Mouse (Mus musculus) spleen, adult 12 weeks (tissue): ENCODE data around the gene Thrap3.
"Not testable (repeated sequence)": the region's sequence is repeated elsewhere in the genome, so short reads cannot be mapped to it uniquely, and the experiment has no call there.

Experiments
- DNase-seq: peaks from one replicate; pipeline ENCODE4 v3.0.0; 2022; ENCODE audit warnings: low spot score

Gene Thrap3

DNA sequence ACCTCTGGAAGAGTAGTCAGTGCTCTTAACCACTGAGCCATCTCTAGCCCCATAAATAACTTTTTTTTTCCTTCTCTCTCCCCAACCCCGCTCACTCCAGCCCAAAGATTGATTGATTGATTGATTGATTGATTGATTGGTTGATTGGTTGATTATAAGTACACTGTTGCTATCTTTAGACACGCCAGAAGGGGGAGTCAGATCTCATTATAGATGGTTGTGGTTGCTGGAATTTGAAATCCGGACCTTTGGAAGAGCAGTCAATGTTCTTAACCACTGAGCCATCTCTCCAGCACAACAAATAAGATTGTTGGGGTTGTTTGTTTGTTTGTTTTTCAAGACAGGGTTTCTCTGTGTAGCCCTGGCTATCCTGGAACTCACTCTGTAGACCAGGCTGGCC lies 17.0 kb upstream of the Thrap3 start:
- not testable (repeated sequence) for DNase-seq

DNA sequence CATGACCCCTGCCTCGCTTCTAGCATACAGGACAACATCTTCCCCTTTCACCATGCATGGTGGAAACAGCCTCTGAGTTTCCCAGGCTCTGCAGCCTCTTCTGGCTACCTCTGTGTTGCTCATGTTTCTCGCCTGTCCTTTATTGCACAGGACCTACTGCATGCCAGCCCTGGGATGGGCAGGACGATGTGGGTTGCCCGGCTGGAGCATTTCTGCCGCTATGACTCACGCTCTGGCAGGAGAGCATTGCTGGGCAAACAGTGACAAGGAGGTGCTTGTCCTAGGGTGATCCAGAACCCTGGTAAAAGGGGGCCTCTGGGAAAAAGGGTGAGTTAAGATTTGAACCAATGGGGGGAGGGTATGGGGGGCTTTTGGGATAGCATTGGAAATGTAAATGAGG lies 15.2 kb upstream of the Thrap3 start:
- DNase-seq = no peak

DNA sequence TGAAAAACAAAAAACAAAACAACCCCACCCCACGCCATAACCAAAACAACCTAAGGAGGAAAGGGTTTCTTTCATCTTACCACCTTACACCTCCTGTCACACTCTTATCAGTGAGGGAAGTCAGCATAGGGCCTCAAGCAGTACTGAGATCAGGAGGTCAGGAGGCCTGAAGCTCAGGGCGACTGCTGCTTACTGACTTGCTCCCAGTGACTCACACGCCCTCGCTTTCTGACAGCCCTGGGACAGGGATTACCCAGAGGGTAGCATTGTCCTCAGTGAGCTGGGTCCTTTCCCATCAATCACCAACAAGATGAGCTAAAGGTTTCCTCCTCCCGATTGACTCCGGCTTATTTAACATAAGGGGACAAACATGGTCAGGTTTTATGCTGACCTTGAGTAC lies 4.5 kb upstream of the Thrap3 start:
- no peak for DNase-seq

DNA sequence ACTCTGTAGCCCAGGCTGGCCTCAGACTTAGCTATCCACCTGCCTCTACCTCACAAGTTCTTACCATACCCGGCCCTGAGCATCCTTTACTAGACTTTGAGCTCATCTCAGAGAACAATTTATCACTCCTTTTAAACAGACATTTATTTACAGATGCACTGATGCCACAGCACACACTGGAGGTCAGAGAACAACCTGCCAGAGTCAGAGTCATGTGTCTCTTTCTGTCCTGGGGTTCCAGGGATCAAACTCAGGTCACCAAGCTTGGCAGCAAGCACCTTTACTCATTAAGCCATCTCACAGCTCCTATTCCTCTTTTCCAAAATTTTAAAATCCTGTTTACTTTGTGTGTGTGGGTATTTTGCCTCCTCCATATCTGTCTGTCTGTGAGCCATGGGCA lies 2.8 kb upstream of the Thrap3 start:
- DNase-seq = no peak

DNA sequence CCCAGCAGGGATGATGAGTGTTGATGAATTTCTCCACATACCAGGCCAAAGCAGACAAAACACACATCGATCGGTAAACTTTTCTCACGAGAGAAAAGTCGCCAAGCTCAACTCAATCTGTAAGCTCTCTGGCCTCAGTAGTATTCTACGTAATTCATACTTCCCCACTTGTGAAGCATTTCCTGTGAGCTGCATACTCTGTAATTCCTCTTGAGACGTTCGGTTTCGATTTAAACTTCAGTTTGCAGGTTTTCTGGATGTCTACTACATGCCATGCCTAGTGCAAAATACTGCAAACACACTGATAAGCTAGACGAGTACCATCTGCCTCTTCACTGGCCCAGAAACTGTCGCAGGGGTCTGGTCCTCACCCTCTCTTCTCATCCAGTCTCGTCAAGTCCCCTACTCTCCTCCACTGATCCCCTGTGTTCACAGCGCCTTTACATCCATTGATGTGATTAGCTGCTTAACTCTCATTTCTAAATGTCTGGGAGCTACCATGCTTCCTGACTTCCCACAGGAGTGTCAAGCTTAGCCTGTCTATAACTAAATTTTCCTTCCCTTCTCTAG lies 2.2 kb upstream of the Thrap3 start:
- no peak for DNase-seq

DNA sequence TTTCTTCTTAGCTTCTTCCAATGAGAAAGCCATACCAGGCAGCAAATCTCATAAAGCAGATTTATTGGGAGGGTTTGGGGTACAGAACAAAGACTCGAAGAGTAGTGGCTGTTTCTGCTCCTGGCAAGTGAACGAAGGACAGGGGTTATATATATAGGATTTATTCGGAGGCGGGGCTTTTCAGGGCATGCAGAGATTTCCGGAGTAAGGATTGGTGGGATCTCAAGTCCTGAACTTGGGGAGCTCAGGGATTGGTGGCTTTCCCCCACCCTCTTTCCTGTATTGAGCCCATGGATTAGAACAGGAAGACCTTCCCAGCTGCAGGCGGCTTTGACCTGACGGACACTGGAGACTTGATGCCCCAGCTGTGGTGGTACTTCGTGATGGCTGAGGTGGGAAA lies 1.5 kb upstream of the Thrap3 start:
- no peak for DNase-seq

DNA sequence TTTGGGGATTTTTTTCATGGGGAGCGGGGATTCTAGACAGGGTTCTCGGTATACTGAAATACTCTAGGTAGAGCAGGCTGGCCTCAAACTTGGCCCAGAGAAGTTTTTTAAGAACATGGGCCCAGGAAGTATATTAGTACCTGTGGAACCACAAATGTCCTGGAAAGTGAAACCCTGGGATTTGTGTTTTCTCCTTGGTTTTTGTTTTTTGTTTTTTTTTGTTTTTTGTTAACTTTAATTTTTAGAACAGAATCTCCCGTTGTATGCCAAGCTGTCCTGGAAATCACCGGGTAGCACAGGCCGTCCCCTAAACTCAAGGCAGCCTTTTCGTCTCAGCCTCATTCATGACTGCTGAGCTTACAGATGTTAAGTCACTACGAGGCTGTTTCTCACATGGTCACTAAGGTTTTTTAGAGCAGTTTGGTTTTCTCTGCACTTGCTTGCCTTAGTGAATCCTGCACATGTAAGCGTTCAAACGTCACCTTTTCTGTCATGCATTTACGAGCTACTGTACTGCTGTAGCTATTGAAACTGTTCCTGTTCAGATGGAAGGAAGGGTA lies 856 bp upstream of the Thrap3 start:
- DNase-seq = no peak

DNA sequence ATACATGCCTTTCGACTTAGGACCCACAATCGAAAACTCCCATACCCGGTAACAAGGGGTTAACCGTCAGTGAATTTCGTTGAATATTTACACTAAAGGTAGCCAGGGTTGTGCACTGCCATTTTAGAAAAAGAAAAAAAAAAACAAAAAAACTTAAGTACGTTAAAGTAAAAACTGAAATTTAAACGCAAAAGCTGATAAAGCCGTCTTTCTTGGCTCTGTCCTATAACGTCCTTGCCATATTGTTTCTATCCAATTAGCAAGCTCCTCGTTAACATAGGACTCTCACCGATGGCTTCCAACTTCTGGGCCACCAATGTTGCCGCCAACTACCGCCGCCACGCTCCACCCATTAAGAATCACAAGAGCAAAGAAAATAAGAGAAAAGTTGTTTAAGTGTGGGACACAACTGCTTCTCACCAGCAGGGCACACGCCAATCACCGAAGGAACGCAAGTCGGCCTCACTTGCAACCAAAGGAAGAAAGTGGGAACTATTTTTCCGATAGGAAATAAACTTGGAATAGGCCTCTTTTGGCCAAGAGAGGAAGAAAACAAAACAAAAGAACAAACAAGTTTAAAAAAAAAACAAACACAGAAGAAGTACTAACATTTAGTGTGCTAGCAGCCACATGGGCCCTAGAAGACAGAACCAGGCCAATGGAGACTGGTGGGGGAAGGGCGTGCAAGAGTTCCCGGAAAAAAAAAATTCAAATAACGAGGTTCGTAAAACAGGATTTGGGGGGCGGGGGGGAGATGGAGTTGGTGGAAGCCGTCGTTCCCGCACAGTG lies 852 bp downstream of the Thrap3 start:
- peak; percentile 43 for DNase-seq

DNA sequence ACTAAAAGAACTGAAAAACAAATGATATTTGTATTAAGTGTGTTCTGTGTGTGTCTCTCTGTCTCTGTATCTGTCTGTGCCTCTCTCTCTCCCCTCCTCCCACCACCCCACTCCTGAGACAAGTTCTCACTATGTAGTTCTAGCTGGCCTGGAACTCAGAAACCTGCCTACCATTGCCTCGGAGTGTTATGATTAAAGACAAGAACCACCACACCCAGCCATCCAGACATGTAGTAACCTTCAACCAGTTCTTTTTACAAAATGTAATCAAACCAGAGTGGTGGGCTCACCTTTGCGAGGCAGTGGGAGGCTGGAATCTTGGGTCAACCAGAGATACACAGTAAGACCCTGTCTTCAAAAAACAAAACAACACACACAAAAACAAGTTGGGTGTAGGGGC lies 1.9 kb downstream of the Thrap3 start:
- DNase-seq = no peak

DNA sequence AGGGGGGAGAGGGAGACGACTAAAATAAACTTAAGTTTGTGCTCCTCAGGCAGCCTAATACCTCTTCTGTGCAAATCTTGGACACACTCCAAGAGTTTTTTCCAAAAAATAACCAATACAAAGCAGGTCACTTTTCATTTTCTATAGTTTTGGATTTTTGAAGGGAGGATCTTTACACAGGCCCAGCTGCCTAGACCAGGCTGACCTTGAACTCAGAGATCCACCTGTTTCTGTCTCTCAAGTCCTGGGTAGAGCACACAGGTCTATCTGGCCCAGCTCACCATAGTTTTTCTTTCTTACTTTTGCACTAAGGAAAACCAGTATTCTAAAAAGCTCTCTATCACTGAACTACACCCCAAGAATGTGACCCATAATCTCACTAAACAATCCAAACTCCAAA lies 2.5 kb downstream of the Thrap3 start:
- DNase-seq = no peak

DNA sequence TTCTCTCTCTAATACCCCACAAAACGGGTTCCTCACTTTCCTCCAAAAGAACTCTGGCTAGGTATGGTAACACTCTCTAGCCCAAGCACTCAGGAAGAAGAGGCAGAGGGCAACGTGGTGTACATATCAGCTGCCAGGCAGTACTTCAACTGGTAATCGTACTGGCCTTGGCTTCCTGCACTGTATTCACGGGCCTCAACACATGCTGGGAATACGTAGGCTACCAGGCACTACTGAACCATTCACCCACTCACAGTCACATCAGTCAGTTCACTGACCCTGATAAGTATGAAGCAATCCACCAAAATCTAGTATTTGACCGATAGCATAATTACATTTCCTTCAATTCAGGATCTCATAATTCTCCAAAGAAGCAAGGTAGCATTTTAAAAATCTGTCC lies 3.0 kb downstream of the Thrap3 start:
- DNase-seq = no peak

DNA sequence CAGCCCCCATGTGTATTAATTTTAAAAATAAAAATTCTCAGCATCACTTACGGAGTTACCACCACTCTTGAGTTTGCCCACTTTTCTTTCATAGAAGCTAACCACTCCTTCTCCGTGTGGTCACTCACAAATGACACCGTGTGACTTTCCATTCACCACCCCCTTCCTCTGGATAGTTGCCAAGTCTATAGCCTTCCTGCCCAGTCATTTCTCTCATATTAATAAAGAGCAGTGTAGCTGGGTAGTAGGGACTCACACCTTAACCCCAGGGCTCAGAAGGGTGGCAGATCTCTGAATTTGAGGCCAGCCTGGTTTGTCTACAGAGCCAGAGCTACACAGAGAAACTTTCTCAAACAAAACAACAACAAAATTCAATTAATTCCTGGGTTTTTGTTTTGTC lies 5.1 kb downstream of the Thrap3 start:
- no peak for DNase-seq

DNA sequence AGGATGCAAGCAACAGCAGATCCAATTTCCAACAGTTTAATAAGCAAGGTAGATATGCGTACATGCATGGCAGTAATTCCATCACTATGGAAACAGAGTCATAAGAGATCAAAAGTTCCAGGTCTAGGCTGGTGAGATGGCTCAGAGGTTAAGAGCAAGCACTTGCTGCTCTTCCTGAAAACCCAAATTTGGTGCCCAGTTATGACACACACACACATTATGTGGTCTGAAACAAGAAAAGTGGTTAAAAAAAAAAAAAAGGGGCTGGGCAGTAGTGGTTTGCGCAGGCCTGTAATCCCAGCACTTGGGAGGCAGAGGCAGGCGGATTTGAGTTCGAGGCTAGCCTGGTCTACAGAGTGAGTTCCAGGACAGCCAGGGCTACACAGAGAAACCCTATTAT lies 7.6 kb downstream of the Thrap3 start:
- DNase-seq = no peak

DNA sequence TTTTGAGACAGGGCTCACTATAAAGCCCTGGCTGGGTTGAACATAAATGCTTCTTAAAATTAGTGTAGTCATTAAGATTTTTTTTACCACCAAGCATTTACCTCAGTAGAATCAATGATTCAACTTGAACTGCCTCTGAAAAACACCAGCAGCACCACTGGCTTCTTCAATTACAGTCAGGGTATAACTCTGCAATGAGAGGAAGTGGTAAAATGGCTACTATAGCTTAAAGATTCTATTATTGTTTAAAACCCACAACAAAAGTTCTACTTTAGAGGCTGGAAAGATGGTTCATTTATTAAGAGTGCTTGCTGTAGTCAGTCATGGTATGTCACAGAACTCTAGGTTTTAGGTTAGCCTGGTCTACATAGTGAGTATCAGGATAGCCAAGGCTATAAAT lies 8.3 kb downstream of the Thrap3 start:
- no peak for DNase-seq

DNA sequence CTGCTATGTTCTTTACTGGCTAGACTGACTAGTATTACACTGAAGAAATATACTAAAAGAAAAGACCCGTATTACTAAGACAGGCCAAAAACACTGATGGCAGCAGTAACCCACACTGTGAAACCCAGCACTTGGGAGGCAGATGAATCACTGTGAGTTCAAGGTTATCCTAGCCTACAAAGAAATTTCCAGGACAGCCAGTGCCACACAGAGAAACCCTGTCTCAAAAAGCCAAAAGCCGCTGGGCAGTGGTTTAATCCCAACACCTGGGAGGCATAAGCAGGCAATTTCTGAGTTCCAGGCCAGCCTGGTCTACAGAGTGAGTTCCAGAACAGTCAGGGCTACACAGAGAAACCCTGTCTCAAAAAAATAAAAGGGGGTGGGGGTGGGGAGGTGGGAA lies 11.9 kb downstream of the Thrap3 start:
- DNase-seq = no peak

DNA sequence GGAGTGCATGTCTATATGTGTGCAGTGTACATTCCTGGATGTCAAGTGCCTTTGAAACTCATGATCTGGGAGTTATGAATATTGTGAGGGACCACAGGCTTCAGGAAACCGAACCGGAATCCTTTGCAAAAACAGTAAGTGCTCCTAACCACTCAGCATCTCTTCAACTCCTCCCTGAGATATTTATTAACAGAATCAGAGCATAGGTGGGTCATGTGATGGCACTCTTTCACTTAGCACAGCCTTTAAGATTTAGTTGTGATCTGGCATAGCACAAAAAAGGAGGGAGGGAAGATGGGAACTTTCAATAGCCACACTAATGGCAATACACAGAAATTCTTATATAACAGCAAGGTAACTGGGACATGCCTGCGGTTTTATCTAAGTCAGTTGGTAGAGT lies 15.5 kb downstream of the Thrap3 start:
- no peak for DNase-seq

DNA sequence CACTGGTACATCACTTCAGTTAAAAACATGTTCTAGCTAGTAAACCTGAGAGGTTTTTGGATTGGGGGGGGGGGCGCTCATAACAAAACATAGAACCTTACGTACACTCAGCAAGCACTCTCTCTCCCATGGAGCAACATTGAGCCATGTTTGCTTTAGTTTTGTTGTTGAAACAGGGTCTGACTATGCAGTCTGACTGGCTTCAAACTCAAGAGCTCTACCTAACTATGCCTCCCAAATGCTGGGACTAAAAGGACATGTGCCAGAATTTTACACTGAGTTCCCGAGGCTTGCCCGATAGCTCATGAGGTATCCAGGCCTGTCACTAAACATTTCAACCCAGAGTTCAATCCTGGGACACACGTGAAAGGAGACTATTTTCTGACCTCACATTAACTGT lies 19.5 kb downstream of the Thrap3 start:
- DNase-seq = no peak

DNA sequence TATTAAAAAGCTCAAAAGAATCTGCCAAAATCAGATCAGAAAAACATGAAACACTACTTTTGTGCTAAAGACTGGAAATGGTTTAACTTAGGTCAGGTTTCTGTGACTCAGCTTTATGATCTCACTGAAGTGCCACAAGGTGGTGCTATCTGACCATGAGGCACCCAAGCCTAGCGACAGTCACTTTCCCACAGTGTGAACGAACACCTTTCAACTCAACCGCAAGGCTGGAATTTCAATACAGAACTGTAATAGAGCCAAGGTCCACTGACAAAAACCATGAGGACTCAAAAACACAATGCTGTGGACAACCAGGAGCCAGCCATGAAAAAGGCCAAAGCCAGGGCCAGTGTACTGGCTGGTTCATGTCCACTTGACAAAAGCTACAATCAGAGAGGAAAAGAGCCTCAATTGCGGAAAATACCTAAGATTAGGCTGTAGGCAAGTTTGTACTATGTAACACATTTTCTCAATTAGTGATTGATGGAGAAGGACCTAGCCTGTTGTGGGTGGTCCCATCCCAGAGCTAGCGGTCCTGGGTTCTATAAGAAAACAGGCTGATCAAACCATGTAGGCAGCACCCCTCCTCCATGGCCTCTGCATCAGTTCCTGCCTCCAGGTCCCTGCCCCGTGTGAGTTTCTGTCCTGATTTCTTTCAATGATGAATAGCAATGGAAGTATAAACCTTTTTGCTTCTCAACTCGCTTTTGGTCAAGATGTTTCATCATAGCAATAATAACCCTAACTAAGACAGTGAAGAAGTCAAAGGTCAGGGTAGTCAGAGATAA lies 21.2 kb downstream of the Thrap3 start:
- DNase-seq = no peak

DNA sequence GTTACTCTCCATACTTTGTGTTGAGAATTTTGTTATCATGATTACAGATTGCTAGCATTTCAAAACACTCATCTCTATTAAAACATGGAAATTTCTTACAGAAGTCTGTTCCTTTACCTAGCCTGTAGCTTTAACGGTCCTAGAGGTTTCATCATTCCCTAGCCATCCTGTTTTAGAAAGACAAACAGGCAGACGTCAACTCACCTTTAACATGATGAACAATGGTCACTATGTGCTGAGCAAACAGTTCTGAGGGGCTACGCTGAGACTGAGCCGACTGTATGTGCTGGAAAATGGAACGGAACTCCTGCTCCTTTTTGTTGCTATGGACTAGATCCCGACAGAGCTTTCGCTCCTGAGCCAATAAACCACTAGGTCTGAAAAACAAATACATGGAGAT lies 26.6 kb downstream of the Thrap3 start:
- DNase-seq = not testable (repeated sequence)

DNA sequence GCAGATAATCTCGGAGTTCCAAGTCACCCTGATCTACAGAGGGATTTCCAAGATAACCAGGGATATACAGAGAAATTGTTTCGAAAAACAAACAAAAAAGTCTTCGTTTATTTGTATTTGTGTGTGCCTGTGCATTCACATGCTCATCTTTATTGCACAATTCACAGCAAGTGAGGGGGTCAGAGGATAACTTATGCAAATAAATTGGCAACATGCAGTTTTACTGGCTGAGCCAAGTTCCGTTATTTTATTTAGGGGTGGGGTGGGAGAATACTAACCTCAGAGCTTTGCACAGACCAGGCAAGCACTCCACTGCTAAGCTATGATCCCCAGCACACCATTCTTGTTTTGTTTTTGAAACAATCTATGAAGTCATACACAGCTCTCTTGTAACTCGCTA lies 28.8 kb downstream of the Thrap3 start:
- DNase-seq = no peak

DNA sequence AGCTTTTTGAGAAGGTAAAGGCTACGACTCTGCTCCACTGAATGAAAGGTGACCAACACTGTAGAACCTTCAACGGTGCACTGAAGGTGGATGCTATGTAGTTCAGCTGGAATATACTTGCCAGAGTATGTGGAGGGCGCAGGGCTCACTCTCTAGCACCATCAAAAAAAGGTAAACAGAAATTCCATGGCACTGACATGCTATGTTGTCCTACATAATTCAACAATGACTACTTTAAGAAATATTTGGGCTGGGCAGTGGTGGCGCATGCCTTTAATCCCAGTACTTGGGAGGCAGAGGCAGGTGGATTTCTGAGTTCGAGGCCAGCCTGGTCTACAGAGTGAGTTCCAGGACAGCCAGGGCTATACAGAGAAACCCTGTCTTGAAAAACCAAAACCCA lies 31.8 kb downstream of the Thrap3 start:
- not testable (repeated sequence) for DNase-seq

DNA sequence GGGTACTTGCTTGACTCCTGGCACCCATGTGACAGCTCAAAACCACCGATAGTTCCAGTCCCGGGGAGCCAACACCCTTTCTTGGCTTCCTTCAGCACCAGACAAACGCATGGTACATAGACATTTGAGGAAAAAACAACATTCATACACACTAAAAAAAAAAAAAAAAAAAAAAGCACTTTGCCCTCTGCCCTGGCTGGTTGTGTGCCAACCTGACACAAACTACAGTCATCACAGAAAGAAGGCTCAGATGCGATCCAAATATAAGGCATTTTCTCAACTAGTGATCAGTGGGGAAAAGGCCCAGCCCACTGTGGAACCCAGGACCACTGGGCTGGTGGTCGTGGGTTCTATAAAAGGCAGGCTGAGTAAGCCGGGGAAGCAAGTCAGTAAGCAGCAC lies 33.7 kb downstream of the Thrap3 start:
- no peak for DNase-seq

DNA sequence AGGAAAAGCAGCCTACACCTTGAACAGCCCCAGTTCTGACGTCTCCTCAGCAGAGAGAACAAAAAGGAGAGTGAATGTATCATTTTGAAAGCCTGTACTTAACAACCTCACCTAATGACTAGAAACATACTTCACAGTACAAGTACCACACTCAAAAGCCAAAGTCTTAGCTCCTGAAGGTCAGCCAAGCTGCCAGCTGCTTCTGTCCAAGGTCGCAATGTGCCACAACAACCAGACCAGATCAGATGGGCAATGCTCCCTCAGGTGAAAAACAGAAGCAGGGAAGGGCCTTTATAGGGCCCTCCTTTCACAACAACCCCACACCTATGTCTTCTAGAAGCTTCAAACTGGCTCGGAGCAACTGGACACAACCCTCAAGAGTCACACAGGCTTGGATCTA lies 36.5 kb downstream of the Thrap3 start:
- no peak for DNase-seq
